Mouse (Mus musculus) hindbrain, embryonic 11.5 days (tissue): ENCODE data around the gene Tmem150b. TPM values are rescaled to one million over a fixed set of nuclear protein-coding genes. Genes with fewer than 3 reads are reported as not detected.
A peak's percentile ranks its signal among the peaks of the same experiment; 100 is the strongest.

Experiments used
- ATAC-seq: fragments of 200-750 bp; cut with Nextera tagmentation; 2 replicates; pipeline ENCODE4 v1.8.0; 2017; ENCODE audit warnings: mild to moderate bottlenecking, moderate TSS enrichment, moderate library complexity; ENCODE audit not compliant: low FRiP score
- DNase-seq: peaks from one replicate; pipeline ENCODE4 v3.0.0-alpha.2; 2015; ENCODE audit warnings: low spot score
- H3K27ac ChIP-seq: fragments of 300-500 bp; sonication (generic); 2 replicates; pipeline ENCODE4 v1.5.1; 2014; ENCODE audit warnings: mild to moderate bottlenecking, low read depth, low read length
- H3K27me3 ChIP-seq: fragments of 300-500 bp; sonication (generic); 2 replicates; pipeline ENCODE4 v1.6.1; 2014; ENCODE audit warnings: mild to moderate bottlenecking, low read length, moderate library complexity, mixed read lengths; ENCODE audit not compliant: control insufficient read depth, insufficient read depth
- H3K36me3 ChIP-seq: fragments of 300-500 bp; sonication (generic); 2 replicates; pipeline ENCODE4 v1.6.1; 2014; ENCODE audit warnings: mild to moderate bottlenecking, low read length, moderate library complexity, mixed read lengths; ENCODE audit not compliant: control insufficient read depth, insufficient read depth
- H3K4me1 ChIP-seq: fragments of 300-500 bp; sonication (generic); replicated peaks from 2 replicates; pipeline ENCODE4 v1.6.1; 2014; ENCODE audit warnings: low read length, mixed read lengths; ENCODE audit not compliant: control insufficient read depth, insufficient read depth
- H3K4me2 ChIP-seq: fragments of 300-500 bp; sonication (generic); replicated peaks from 2 replicates; pipeline ENCODE4 v1.6.1; 2014; ENCODE audit warnings: mild to moderate bottlenecking, low read depth, low read length
- H3K4me3 ChIP-seq: fragments of 300-500 bp; sonication (generic); 2 replicates; pipeline ENCODE4 v1.5.1; 2014; ENCODE audit warnings: low read depth, low read length
- H3K9ac ChIP-seq: fragments of 300-500 bp; sonication (generic); 2 replicates; pipeline ENCODE4 v1.6.1; 2014; ENCODE audit warnings: low read depth, low read length
- H3K9me3 ChIP-seq: fragments of 300-500 bp; sonication (generic); 2 replicates; pipeline ENCODE4 v1.6.1; 2016; ENCODE audit warnings: low read length; ENCODE audit not compliant: control insufficient read depth
- WGBS: fragments of 180-500 bp; shearing (Covaris S2); extraction: QIAGEN DNeasy Blood & Tissue Kit; methylation state at CpG from one replicate; pipeline ENCODE4 v1.1.7; 2014; 5-methylcytosine and 5-hydroxymethylcytosine counted together
- polyA plus RNA-seq: library from polyadenylated mRNA; unstranded; fragments of >200 nt; fragmentation: Nextera tagmentation; extraction: Ambion mirVana; gene quantifications from 2 replicates; pipeline ENCODE4 v1.2.1, GENCODE M21; 2014

Tmem150b gene
- polyA plus RNA-seq, 1 experiment from 2014 or later, result 0.26 TPM

DNA sequence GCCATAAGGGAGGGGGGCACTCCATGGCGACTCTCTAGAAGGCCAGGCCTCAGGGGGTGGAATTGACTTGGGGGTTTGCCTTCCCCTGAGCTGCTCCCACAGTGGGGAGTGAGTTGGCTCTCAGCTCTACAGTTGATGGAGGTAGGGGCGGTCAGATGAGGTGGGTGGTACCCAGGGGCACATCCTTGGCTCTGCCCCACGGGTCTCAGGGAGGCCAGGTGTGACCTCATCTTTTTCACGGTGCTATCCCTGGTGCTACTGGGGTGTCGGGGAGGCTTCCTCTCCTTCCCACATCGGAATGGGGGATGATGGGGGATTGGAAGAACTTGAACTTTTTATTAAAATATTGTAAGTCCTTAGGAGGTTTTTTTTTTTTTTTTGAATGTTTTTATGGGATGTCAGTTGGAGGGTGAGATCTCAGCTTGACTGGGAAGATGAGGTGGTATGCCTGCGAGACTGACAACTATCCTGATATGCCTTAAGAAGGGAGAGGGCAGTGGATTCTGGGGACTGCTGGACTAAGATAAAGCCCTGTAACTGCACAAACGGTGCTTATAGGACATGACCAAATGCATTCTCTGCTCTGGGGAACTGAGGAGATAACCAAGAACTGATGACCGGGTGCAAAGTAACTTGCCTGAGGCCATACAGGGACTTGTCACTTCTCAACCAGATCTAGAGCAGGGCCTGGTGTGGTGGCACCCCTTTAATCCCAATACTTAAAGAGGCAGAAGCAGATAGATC, 22.3 kb upstream of the Tmem150b start:
- no peaks in the 10 kb centered on the region for H3K27me3 ChIP-seq
- no peaks in the 10 kb centered on the region for H3K9me3 ChIP-seq
- H3K4me2 ChIP-seq, result no peak overlapping the region
- no peak overlapping the region for H3K27ac ChIP-seq
- H3K4me3 ChIP-seq, result no peak overlapping the region
- H3K36me3 ChIP-seq, result peaks cover 3% of the 10 kb centered on the region; the same call in 1 of the 2 replicates
- DNase-seq, result no peak
- no peak overlapping the region for H3K9ac ChIP-seq
- no peak for ATAC-seq
- H3K4me1 ChIP-seq, result 0 out of 2 replicates have a peak, but pooled peaks cover 5% of the 10 kb centered on the region
- WGBS, result 67% methylated on average over 9 of the region's 9 CpGs

GRCm38 (mm10) chr7:4746326-4746980, 21.4 kb upstream of the Tmem150b start:
- Histone ChIP-seq H3K4me2 (no peak overlapping the region), H3K27me3 (no peaks in the 10 kb centered on the region), H3K36me3 (peaks cover 3% of the 10 kb centered on the region; the same call in 1 of the 2 replicates), H3K4me3 (no peak overlapping the region), H3K9me3 (no peaks in the 10 kb centered on the region), H3K27ac (no peak overlapping the region), H3K9ac (no peak overlapping the region), H3K4me1 (peaks cover 6% of the 10 kb centered on the region; the same call in 1 of the 2 replicates)
- DNase-seq (no peak), ATAC-seq (no peak)
- 85% methylated on average over 22 of the region's 22 CpGs for WGBS

DNA sequence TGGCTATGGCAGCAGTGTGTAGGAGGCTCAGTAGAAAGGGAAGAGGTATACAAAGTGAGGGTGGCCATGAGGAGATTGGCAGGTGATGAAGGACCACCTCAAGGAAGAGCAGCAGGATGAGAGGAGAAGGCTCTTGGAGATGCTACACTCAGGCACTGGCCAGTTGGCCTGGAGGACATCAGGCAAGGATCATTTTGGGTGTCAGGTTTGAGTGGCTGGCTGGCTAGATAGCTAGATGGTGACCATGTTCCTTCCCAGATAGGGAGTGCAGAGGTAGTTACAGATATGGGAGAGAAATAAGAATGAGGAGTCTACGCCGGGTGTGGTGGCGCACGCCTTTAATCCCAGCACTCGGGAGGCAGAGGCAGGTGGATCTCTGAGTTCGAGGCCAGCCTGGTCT, 19.8 kb upstream of the Tmem150b start:
- H3K27ac ChIP-seq, result no peak overlapping the region
- DNase-seq (no peak), ATAC-seq (no peak)
- H3K4me3 ChIP-seq, result no peak overlapping the region
- no peaks in the 10 kb centered on the region for H3K9me3 ChIP-seq
- H3K9ac ChIP-seq, result no peak overlapping the region
- H3K27me3 ChIP-seq, result no peaks in the 10 kb centered on the region
- 95% methylated on average over 5 of the region's 6 CpGs for WGBS
- H3K4me1 ChIP-seq, result peaks cover 12% of the 10 kb centered on the region
- peaks cover 3% of the 10 kb centered on the region; the same call in 1 of the 2 replicates for H3K36me3 ChIP-seq
- H3K4me2 ChIP-seq, result no peak overlapping the region

- no peak overlapping the region for H3K4me3 ChIP-seq
- H3K27ac ChIP-seq, result no peak overlapping the region
- peaks cover 12% of the 10 kb centered on the region for H3K4me1 ChIP-seq
- WGBS, result 85% methylated on average over 2 of the region's 2 CpGs
- H3K27me3 ChIP-seq, result no peaks in the 10 kb centered on the region
- no peak for DNase-seq
- no peak overlapping the region for H3K9ac ChIP-seq
- H3K36me3 ChIP-seq, result peaks cover 3% of the 10 kb centered on the region; the same call in 1 of the 2 replicates
- no peak for ATAC-seq
- no peak overlapping the region for H3K4me2 ChIP-seq
- H3K9me3 ChIP-seq, result no peaks in the 10 kb centered on the region
Measured at GRCm38 (mm10) chr7:4743354-4743753, 18.3 kb upstream of the Tmem150b start.

DNA sequence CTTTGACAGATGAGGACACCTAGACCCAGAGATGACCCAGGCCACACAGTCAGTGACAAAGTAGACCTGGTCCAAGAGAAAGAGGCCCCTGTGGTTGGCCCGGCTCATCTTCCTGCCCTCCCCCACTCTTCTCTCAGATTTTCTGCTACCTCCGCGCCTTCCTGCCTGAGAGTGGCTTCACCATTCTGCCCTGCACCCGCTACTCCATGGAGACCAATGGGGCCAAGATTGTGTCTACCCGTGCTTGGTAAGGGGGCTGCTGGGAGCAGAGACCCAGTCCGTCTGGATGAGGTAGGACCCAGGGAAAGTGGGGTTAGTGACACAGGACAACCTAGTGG, 17.4 kb upstream of the Tmem150b start:
- Histone ChIP-seq H3K27ac (0 out of 2 replicates have a peak overlapping the region, but pooled peaks have one; percentile 20), H3K27me3 (no peaks in the 10 kb centered on the region), H3K9ac (no peak overlapping the region), H3K9me3 (no peaks in the 10 kb centered on the region), H3K36me3 (peaks cover 3% of the 10 kb centered on the region; the same call in 1 of the 2 replicates), H3K4me1 (peaks cover 12% of the 10 kb centered on the region), H3K4me3 (no peak overlapping the region), H3K4me2 (no peak overlapping the region)
- WGBS, result 89% methylated on average over 6 of the region's 6 CpGs
- DNase-seq (no peak), ATAC-seq (no peak)

GRCm38 (mm10) chr7:4741672-4742481, 16.8 kb upstream of the Tmem150b start:
- no peaks in the 10 kb centered on the region for H3K27me3 ChIP-seq
- H3K9me3 ChIP-seq, result no peaks in the 10 kb centered on the region
- peak overlapping the region; percentile 95 for H3K9ac ChIP-seq
- whole genome bisulfite sequencing, result 81% methylated on average over 21 of the region's 21 CpGs
- H3K4me2 ChIP-seq, result peak overlapping the region; percentile 89
- no peak overlapping the region; the same call in 1 of the 2 replicates for H3K27ac ChIP-seq
- H3K36me3 ChIP-seq, result peaks cover 3% of the 10 kb centered on the region; the same call in 1 of the 2 replicates
- ATAC-seq (no peak), DNase-seq (no peak)
- H3K4me1 ChIP-seq, result peaks cover 12% of the 10 kb centered on the region
- H3K4me3 ChIP-seq, result peak overlapping the region; percentile 71; the same call in 1 of the 2 replicates

DNA sequence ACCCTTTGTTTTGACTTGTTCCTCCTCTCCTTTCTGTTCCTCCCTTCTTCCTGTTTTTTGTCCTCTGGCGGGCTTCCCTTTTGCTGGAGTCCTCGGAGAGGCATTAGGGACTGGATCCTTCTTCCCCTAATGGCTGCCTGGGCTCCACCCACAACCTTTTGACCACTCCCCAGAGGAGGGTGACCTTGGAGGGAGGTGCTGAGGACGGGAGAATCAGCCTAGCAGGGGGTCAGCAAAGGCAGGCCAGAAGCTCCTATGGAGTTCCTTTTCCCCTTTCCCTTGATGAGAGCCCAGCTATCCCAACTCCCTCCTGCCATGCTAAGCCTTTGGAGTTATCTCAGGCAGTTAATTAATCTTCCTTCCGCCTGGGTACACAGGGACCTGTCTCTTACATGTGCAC, 16.1 kb upstream of the Tmem150b start:
- no peak for ATAC-seq

GRCm38 (mm10) chr7:4740309-4740727, 15.3 kb upstream of the Tmem150b start:
- H3K27ac ChIP-seq, result peak overlapping the region; percentile 92

More for the DNA sequence above, 16.1 kb upstream of the Tmem150b start:
- Histone ChIP-seq H3K4me1 (peaks cover 12% of the 10 kb centered on the region), H3K27me3 (no peaks in the 10 kb centered on the region), H3K9ac (peak overlapping the region; percentile 95), H3K4me3 (peak overlapping the region; percentile 71), H3K36me3 (peaks cover 2% of the 10 kb centered on the region; the same call in 1 of the 2 replicates), H3K9me3 (no peaks in the 10 kb centered on the region), H3K27ac (peak overlapping the region; percentile 92), H3K4me2 (peak overlapping the region; percentile 89)
- WGBS, result 5% methylated on average over 4 of the region's 4 CpGs
- DNase-seq, result peak; percentile 43

More at GRCm38 (mm10) chr7:4740309-4740727, 15.3 kb upstream of the Tmem150b start:
- Histone ChIP-seq H3K4me3 (peak overlapping the region; percentile 71), H3K9me3 (no peaks in the 10 kb centered on the region), H3K27me3 (no peaks in the 10 kb centered on the region), H3K4me2 (peak overlapping the region; percentile 89), H3K9ac (peak overlapping the region; percentile 95), H3K36me3 (no peaks in the 10 kb centered on the region), H3K4me1 (peaks cover 12% of the 10 kb centered on the region)
- WGBS, result 0% methylated on average over 13 of the region's 14 CpGs
- DNase-seq (no peak), ATAC-seq (no peak; the same call in 1 of the 2 replicates)
